Mouse (Mus musculus): Measurements from ENCODE around the gene Gm13289. TPM values are rescaled to one million over a fixed set of nuclear protein-coding genes. Genes with fewer than 3 reads are reported as not detected.

Gm13289 gene
- polyA plus RNA-seq, 1 experiment from 2014 or later, result not detected

Other genes starting within 250 kb of the Gm13289 start
- gene Ifna15, start 218.7 kb upstream of the Gm13289 start, polyA plus RNA-seq (2015; fragmentation: Nextera tagmentation; extraction: Ambion mirVana), result not detected in 2 replicates
- not detected in 2 replicates for gene Ifna14, start 205.1 kb upstream of the Gm13289 start, polyA plus RNA-seq (2015; fragmentation: Nextera tagmentation; extraction: Ambion mirVana)
- gene Ifna9, start 184.5 kb upstream of the Gm13289 start, polyA plus RNA-seq (2015; fragmentation: Nextera tagmentation; extraction: Ambion mirVana), result not detected in 2 replicates
- gene Ifna12, start 173.5 kb upstream of the Gm13289 start, polyA plus RNA-seq (2015; fragmentation: Nextera tagmentation; extraction: Ambion mirVana), result not detected in 2 replicates
- not detected in 2 replicates for gene C87499, start 142.5 kb upstream of the Gm13289 start, polyA plus RNA-seq (2015; fragmentation: Nextera tagmentation; extraction: Ambion mirVana)
- gene Ifna13, start 132.5 kb upstream of the Gm13289 start, polyA plus RNA-seq (2015; fragmentation: Nextera tagmentation; extraction: Ambion mirVana), result not detected in 2 replicates
- not detected in 2 replicates for gene Ifna16, start 100.0 kb upstream of the Gm13289 start, polyA plus RNA-seq (2015; fragmentation: Nextera tagmentation; extraction: Ambion mirVana)
- not detected in 2 replicates for gene Ifna2, start 93.0 kb upstream of the Gm13289 start, polyA plus RNA-seq (2015; fragmentation: Nextera tagmentation; extraction: Ambion mirVana)
- not detected in 2 replicates for gene Ifnab, start 85.6 kb upstream of the Gm13289 start, polyA plus RNA-seq (2015; fragmentation: Nextera tagmentation; extraction: Ambion mirVana)
- 1.6 and 1.7 TPM in 2 replicates for gene Gm26566, start 55.1 kb upstream of the Gm13289 start, polyA plus RNA-seq (2015; fragmentation: Nextera tagmentation; extraction: Ambion mirVana)
- 132 and 146 TPM in 2 replicates for gene Klhl9, start 54.5 kb upstream of the Gm13289 start, polyA plus RNA-seq (2015; fragmentation: Nextera tagmentation; extraction: Ambion mirVana)
- not detected in 2 replicates for gene Gm13271, start 22.1 kb upstream of the Gm13289 start, polyA plus RNA-seq (2015; fragmentation: Nextera tagmentation; extraction: Ambion mirVana)
- gene Gm13283, start 16.8 kb upstream of the Gm13289 start, polyA plus RNA-seq (2015; fragmentation: Nextera tagmentation; extraction: Ambion mirVana), result not detected in 2 replicates
- not detected in 2 replicates for gene Gm13290, start 3.1 kb upstream of the Gm13289 start, polyA plus RNA-seq (2015; fragmentation: Nextera tagmentation; extraction: Ambion mirVana)
- not detected in 2 replicates for gene Gm13272, start 2.9 kb downstream of the Gm13289 start, polyA plus RNA-seq (2015; fragmentation: Nextera tagmentation; extraction: Ambion mirVana)
- 0.22 TPM in 1 of 2 replicates, not detected in the other for gene Ifnz, start 5.2 kb downstream of the Gm13289 start, polyA plus RNA-seq (2015; fragmentation: Nextera tagmentation; extraction: Ambion mirVana)
- gene Gm13276, start 8.8 kb downstream of the Gm13289 start, polyA plus RNA-seq (2015; fragmentation: Nextera tagmentation; extraction: Ambion mirVana), result not detected in 2 replicates
- not detected in 2 replicates for gene Gm13277, start 11.7 kb downstream of the Gm13289 start, polyA plus RNA-seq (2015; fragmentation: Nextera tagmentation; extraction: Ambion mirVana)
- gene Gm13278, start 14.6 kb downstream of the Gm13289 start, polyA plus RNA-seq (2015; fragmentation: Nextera tagmentation; extraction: Ambion mirVana), result not detected in 2 replicates
- gene Gm13275, start 17.6 kb downstream of the Gm13289 start, polyA plus RNA-seq (2015; fragmentation: Nextera tagmentation; extraction: Ambion mirVana), result not detected in 2 replicates
- gene Gm13279, start 20.5 kb downstream of the Gm13289 start, polyA plus RNA-seq (2015; fragmentation: Nextera tagmentation; extraction: Ambion mirVana), result not detected in 2 replicates
- gene Gm13285, start 22.7 kb downstream of the Gm13289 start, polyA plus RNA-seq (2015; fragmentation: Nextera tagmentation; extraction: Ambion mirVana), result 0.19 and 0.28 TPM in 2 replicates
- not detected in 2 replicates for gene Gm13287, start 26.3 kb downstream of the Gm13289 start, polyA plus RNA-seq (2015; fragmentation: Nextera tagmentation; extraction: Ambion mirVana)
- not detected in 2 replicates for gene Gm13288, start 28.6 kb downstream of the Gm13289 start, polyA plus RNA-seq (2015; fragmentation: Nextera tagmentation; extraction: Ambion mirVana)
- gene Ifna7, start 39.3 kb downstream of the Gm13289 start, polyA plus RNA-seq (2015; fragmentation: Nextera tagmentation; extraction: Ambion mirVana), result not detected in 2 replicates
- gene Ifna11, start 43.0 kb downstream of the Gm13289 start, polyA plus RNA-seq (2015; fragmentation: Nextera tagmentation; extraction: Ambion mirVana), result not detected in 2 replicates
- not detected in 2 replicates for gene Ifna6, start 50.5 kb downstream of the Gm13289 start, polyA plus RNA-seq (2015; fragmentation: Nextera tagmentation; extraction: Ambion mirVana)
- not detected in 2 replicates for gene Ifna5, start 58.6 kb downstream of the Gm13289 start, polyA plus RNA-seq (2015; fragmentation: Nextera tagmentation; extraction: Ambion mirVana)
- not detected in 2 replicates for gene Ifna4, start 64.9 kb downstream of the Gm13289 start, polyA plus RNA-seq (2015; fragmentation: Nextera tagmentation; extraction: Ambion mirVana)
- gene Ifna1, start 73.2 kb downstream of the Gm13289 start, polyA plus RNA-seq (2015; fragmentation: Nextera tagmentation; extraction: Ambion mirVana), result not detected in 2 replicates
- gene Ifne, start 103.3 kb downstream of the Gm13289 start, polyA plus RNA-seq (2015; fragmentation: Nextera tagmentation; extraction: Ambion mirVana), result not detected in 2 replicates

Data from midbrain, embryonic 13.5 days (tissue).